Mouse (Mus musculus) macrophage (primary cell): ENCODE data around the gene Abhd8. TPM values are rescaled to one million over a fixed set of nuclear protein-coding genes. Genes with fewer than 3 reads are reported as not detected.

Source experiments
- H3K27ac ChIP-seq: fragments of 350-480 bp; formaldehyde crosslinking; 2 replicates; pipeline ENCODE4 v1.9.0; 2021
- H3K36me3 ChIP-seq: fragments of 350-480 bp; formaldehyde crosslinking; 2 replicates; pipeline ENCODE4 v1.9.0; 2021; ENCODE audit errors: inconsistent target
- H3K4me3 ChIP-seq: fragments of 350-480 bp; formaldehyde crosslinking; 2 replicates; pipeline ENCODE4 v1.9.0; 2021; ENCODE audit errors: inconsistent target
- H3K79me2 ChIP-seq: fragments of 350-480 bp; formaldehyde crosslinking; 2 replicates; pipeline ENCODE4 v1.9.0; 2021; ENCODE audit errors: inconsistent target
- WGBS: methylation state at CpG from one replicate; pipeline ENCODE4 v1.1.7; 2026; ENCODE audit warnings: inconsistent platforms; ENCODE audit not compliant: missing documents; 5-methylcytosine and 5-hydroxymethylcytosine counted together
- polyA plus RNA-seq: library from polyadenylated mRNA; stranded (reverse); fragments of 250-400 nt; gene quantifications from 3 replicates; pipeline ENCODE4 v1.2.4, GENCODE M21; 2018; ENCODE audit warnings: inconsistent platforms

The Abhd8 gene
- polyA plus RNA-seq, 1 experiment from 2014 or later, result 3.6 TPM

- WGBS, result 0% methylated on average over 22 of the region's 22 CpGs
- peak overlapping the region; percentile 62 for H3K27ac ChIP-seq
- peak overlapping the region; percentile 72 for H3K4me3 ChIP-seq
These were observed 25.0 kb upstream of the Abhd8 start for GRCm38 (mm10) chr8:71488454-71488853.

DNA sequence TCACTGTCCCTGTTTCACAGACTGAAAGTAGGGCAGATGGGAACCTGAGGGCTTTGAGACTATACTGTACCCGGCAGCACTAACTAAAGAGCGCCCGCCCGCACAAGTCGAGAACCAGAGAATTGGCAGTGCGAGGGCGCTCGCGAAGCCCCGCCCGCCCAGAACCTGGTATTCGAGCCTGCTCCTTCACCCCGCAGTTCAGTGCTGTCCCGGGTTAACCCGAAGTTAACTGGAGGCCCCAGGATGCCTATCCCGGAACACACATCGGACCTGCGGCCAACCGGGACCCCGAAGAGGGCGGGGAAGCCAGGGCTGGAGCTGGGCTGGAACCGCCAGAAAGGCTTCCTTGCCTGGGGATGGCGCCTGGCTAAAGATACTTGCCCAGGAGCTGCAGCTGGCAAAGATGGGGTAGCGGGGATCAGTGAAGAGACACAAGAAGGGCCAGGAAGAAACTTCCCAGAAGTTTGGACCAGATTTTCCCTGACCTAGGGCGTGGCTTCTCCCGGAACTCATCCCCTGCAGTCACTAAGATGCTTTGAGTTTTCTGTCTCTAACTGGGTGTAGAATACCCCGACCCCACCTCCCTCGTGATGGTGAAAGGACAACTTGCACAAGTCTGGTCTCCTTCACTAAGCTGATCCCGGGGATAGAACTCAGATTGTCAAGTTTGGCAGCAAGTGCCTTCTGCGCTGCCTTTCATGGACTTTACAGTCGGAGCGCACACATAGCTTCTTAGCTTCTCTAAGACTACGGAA, 24.4 kb upstream of the Abhd8 start, which contains the start of gene Gtpbp3:
TSS of gene Gtpbp3 (plus strand) at position 413 of the 755 bp plus-strand sequence.
- Histone ChIP-seq H3K36me3 (peaks cover 18% of the 10 kb centered on the region; the same call in 1 of the 2 replicates), H3K4me3 (peak within 1 kb of the TSS; percentile 72), H3K27ac (peak within 1 kb of the TSS; percentile 62), H3K79me2 (peaks cover 12% of the 10 kb centered on the region)
- under 1% methylated on average over 33 of the region's 33 CpGs for WGBS

More at GRCm38 (mm10) chr8:71488454-71488853, 25.0 kb upstream of the Abhd8 start:
- H3K36me3 ChIP-seq, result peaks cover 18% of the 10 kb centered on the region; the same call in 1 of the 2 replicates
- H3K79me2 ChIP-seq, result peaks cover 12% of the 10 kb centered on the region

DNA sequence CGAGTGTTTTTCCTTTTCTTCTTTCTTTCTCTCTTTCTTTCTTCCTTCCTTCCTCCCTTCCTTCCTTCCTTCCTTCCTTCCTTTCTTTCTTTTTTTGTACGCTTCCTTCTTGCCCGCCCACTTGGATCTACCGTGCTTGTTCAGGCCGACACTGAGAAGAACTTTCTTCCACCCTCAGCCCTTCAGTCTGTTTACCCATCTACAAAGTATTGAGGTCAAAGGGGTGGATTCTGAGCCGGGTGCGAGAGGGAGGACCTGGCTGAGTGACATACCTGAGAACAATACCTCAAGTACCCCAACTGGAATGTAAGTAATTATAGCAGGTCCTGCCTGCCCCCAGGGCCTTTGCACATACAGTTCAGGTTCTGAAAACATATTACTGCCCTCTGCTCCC, 22.7 kb upstream of the Abhd8 start:
- no peak overlapping the region for H3K4me3 ChIP-seq
- H3K36me3 ChIP-seq, result peaks cover 10% of the 10 kb centered on the region; the same call in 1 of the 2 replicates
- peaks cover 12% of the 10 kb centered on the region for H3K79me2 ChIP-seq
- WGBS, result 34% methylated on average over 4 of the region's 7 CpGs
- H3K27ac ChIP-seq, result no peak overlapping the region

GRCm38 (mm10) chr8:71485142-71486135, 22.0 kb upstream of the Abhd8 start, which contains the start of gene Ano8:
Ano8 (minus strand) TSS chr8:71485963.
- 6% methylated on average over 53 of the region's 58 CpGs for whole genome bisulfite sequencing
- H3K27ac ChIP-seq, result no peak within 1 kb of the TSS

GRCm38 (mm10) chr8:71484736-71485135, 21.3 kb upstream of the Abhd8 start:
- H3K27ac ChIP-seq, result no peak overlapping the region
- peaks cover 7% of the 10 kb centered on the region for H3K79me2 ChIP-seq
- 94% methylated on average over 19 of the region's 19 CpGs for whole genome bisulfite sequencing
- H3K36me3 ChIP-seq, result no peaks in the 10 kb centered on the region
- peak overlapping the region; percentile 27; the same call in 1 of the 2 replicates for H3K4me3 ChIP-seq

More at GRCm38 (mm10) chr8:71485142-71486135, 22.0 kb upstream of the Abhd8 start, which contains the start of gene Ano8:
- Histone ChIP-seq H3K4me3 (peak within 1 kb of the TSS; percentile 27), H3K79me2 (peaks cover 12% of the 10 kb centered on the region), H3K36me3 (peaks cover 3% of the 10 kb centered on the region; the same call in 1 of the 2 replicates)

DNA sequence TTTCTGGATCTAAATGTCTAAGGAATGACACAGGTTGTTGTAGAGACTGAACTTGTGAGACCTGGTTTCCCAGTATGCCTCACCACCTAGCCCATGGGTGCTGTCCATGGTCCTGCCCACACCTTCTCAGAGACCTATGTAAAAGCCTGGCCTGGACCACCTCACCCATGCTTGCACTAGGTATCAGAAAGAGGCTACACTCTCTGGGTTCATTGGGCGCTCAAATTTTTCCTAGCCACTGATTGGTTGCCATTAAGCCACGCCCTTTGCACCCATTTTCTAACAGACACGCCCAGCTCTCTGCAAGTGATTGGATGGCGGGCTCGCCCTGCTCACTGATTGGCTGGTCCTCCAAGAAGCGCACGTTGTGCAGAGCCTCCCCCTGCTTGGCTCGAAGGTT, 20.5 kb upstream of the Abhd8 start:
- H3K4me3 ChIP-seq, result no peak overlapping the region
- H3K27ac ChIP-seq, result no peak overlapping the region
- H3K36me3 ChIP-seq, result no peaks in the 10 kb centered on the region
- 83% methylated on average over 8 of the region's 8 CpGs for WGBS
- no peaks in the 10 kb centered on the region; the same call in 1 of the 2 replicates for H3K79me2 ChIP-seq

GRCm38 (mm10) chr8:71478943-71479342, 15.5 kb upstream of the Abhd8 start:
- H3K27ac ChIP-seq, result no peak overlapping the region
- 95% methylated on average over 8 of the region's 11 CpGs for WGBS
- no peak overlapping the region for H3K4me3 ChIP-seq
- H3K36me3 ChIP-seq, result 0 out of 2 replicates have a peak, but pooled peaks cover under 1% of the 10 kb centered on the region
- no peaks in the 10 kb centered on the region for H3K79me2 ChIP-seq

- Histone ChIP-seq H3K79me2 (no peaks in the 10 kb centered on the region), H3K27ac (no peak overlapping the region), H3K36me3 (peaks cover 15% of the 10 kb centered on the region), H3K4me3 (no peak overlapping the region; the same call in 1 of the 2 replicates)
- WGBS, result 63% methylated on average over 14 of the region's 14 CpGs
These were observed 13.9 kb upstream of the Abhd8 start for GRCm38 (mm10) chr8:71477196-71477845.

GRCm38 (mm10) chr8:71476099-71476940, 12.9 kb upstream of the Abhd8 start:
- Histone ChIP-seq H3K36me3 (peaks cover 24% of the 10 kb centered on the region), H3K4me3 (no peak overlapping the region), H3K27ac (no peak overlapping the region), H3K79me2 (peaks cover 9% of the 10 kb centered on the region)
- WGBS, result under 1% methylated on average over 89 of the region's 121 CpGs

DNA sequence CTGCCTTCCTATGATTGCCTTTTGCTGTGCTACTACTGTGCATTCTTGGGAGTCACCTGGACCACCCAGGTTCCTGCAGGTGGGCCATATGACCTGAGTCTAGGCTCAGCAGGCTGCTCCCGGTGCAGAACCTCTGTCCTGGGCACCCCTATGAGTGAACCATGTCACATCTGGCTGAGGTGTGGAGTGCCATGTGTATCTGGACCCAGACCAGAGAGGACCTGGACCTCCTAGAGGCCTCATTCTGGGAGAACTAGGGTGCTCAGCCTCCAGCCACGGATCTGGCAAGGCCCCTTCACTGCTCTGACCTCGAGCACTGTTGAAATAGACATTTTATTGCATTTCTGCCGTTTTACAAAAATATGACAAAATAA, 12.2 kb upstream of the Abhd8 start:
- Histone ChIP-seq H3K27ac (no peak overlapping the region), H3K4me3 (no peak overlapping the region), H3K36me3 (peaks cover 24% of the 10 kb centered on the region)

DNA sequence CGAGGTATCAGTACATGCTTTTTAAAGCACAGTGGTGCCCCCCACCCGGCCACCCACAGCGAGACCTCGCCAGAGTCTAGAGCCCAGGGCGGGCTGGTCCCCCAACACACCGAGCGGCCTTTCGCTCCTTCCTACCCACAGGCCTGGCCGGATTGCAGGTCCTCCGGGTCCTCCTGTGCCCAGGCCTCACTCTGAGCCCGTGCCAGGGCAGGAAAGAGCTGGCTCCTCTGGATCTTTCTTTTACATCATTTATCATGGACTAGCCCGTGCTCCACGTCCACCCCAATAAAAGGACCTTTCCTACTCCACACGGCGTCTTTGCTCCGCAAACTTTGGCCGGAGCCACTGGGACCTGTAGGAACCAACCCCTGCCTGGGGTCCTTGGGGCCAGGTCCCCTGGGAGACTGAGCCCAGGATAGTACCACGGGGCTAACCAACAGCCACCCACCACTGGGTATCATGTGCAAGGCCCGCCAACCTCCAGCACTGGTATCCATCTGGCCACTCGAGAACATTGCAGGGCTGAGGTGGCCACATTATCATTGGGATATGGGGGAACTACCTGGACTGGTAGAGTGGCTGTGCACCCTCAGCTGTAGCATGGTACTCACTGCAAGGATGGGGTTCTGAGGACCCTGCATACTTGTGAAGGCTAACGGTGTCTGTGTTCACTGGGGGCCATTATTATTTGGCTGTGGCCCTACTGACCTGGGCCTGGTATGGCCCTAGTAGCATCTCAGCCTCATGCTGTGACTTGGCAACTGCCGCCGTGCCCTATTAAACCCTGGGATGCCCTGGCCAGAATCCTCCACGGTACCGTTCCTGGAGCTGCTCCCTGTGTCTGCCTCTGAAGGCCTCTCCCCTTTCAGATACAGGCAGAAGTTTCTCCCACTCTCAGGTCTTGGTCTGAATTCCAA, 11.6 kb upstream of the Abhd8 start:
- WGBS, result 89% methylated on average over 25 of the region's 25 CpGs
- Histone ChIP-seq H3K79me2 (peaks cover 22% of the 10 kb centered on the region), H3K36me3 (peaks cover 24% of the 10 kb centered on the region), H3K27ac (no peak overlapping the region), H3K4me3 (no peak overlapping the region)

More for the DNA sequence above, 12.2 kb upstream of the Abhd8 start:
- WGBS, result 30% methylated on average over 4 of the region's 4 CpGs
- peaks cover 16% of the 10 kb centered on the region for H3K79me2 ChIP-seq

GRCm38 (mm10) chr8:71474344-71474743, 10.9 kb upstream of the Abhd8 start:
- Histone ChIP-seq H3K36me3 (peaks cover 24% of the 10 kb centered on the region), H3K79me2 (peaks cover 29% of the 10 kb centered on the region)
- WGBS, result 96% methylated on average over 18 of the region's 18 CpGs

More at GRCm38 (mm10) chr8:71474344-71474743, 10.9 kb upstream of the Abhd8 start:
- Histone ChIP-seq H3K4me3 (no peak overlapping the region), H3K27ac (no peak overlapping the region)
